Mouse (Mus musculus) embryo, embryonic 10 days (tissue): ENCODE results near the gene Kpna3.
A peak's percentile ranks its signal among the peaks of the same experiment; 100 is the strongest.
"Not testable (repeated sequence)": the region's sequence is repeated elsewhere in the genome, so short reads cannot be mapped to it uniquely, and the experiment has no call there.

Experiments used
- DNase-seq: peaks from one replicate; pipeline ENCODE4 v3.0.0-alpha.2; 2015; ENCODE audit warnings: low spot score

Kpna3 gene

DNA sequence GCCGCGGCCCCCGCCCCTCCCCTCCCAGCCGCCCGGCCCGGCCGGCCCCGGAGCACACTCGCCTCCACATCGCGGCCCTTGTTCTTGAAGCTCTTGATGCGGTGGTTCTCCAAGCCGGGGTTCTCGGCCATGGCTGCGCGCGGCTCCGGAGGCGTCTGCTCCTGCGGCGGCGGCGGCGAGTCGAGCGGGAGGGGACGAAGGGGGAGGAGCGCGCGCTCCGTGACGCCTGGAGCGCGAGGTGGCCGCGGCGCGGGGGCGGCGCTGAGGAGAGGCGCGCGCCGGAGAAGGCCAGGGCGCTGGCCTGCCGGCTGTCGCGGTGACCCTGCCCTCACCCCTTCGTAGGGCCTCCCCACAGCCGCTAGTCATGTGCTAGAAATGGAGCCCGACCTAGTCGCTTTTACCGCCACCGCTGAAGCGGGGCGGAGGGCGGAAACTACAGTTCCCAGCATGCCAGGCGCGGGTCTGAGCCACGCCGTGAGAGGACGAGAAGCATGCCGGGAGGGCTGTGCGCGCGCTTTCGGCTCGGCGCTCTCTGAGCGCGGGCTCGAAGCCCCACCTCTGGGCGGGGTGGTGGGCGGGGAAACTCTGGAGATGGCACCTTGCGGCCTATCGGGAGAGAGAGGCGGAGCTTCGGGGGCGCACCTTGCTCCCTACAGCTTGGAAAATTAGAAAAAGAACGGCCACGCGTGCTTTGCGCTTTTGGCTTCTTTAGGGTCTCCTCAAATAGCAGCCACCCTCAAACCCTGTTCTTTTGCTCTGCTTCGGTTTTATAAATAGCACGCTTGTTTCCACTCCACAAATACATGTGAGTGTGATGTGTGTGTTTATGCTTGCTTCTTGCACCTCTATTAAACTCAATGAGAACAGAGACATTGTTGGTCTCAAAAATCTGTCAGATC, at the start of gene Kpna3:
TSS of gene Kpna3 (minus strand) at position 214 of the 899 bp plus-strand sequence.
- peak; percentile 98 for DNase-seq

GRCm38 (mm10) chr14:61460365-61460764, 20.7 kb upstream of the Kpna3 start:
- DNase-seq, result no peak

GRCm38 (mm10) chr14:61457468-61457867, 17.8 kb upstream of the Kpna3 start:
- no peak for DNase-seq

- DNase-seq, result no peak
Observed at GRCm38 (mm10) chr14:61455571-61455970, 15.9 kb upstream of the Kpna3 start.

GRCm38 (mm10) chr14:61453032-61453431, 13.4 kb upstream of the Kpna3 start:
- no peak for DNase-seq

DNA sequence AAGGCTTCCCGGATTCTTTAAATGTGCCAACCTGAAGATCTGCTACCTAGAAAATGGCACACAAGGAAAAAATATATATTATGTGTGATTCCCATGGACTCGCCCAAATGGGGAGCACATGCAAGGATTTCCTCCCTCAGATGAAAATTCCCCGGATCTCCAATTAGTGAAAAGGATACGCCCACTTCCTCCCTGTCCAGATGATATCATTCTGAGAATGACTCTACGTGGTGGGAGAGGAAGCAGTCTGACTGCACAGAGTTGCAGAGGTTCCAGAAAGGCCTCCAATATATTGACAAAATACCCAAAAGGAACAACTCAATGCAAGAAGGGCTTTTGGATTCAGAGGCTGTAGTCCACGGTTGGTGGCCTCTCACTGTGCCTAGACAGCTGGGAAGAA, 12.8 kb upstream of the Kpna3 start:
- DNase-seq, result no peak

- DNase-seq, result no peak
Observed at GRCm38 (mm10) chr14:61447775-61448174, 8.1 kb upstream of the Kpna3 start.

DNA sequence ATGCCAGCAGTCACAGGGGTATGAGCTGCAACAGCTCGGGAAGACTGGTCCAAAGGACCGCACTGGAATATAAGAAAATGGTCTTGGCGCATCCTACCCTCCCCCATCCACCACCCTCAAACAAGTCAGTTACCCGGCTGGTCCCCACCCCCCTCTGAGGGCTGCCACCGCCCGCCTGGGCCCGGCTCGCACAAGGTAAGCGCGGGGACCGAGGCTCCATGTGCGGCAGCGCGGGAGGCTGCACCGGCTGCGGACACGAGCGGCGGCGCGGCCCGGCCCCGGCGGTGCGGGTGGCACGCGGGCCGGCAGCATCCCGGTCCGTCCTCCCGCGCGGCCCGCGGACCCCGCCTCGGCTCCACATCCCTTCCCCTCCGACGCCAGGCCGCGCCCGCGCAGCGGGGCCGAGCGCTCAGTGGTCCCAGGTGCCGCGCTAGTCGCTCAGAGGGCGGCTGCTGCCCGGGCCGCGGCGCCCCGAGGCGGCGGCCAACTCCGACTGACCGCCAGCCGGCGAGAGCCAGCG, 473 bp downstream of the Kpna3 start:
- DNase-seq, result peak; percentile 58

DNA sequence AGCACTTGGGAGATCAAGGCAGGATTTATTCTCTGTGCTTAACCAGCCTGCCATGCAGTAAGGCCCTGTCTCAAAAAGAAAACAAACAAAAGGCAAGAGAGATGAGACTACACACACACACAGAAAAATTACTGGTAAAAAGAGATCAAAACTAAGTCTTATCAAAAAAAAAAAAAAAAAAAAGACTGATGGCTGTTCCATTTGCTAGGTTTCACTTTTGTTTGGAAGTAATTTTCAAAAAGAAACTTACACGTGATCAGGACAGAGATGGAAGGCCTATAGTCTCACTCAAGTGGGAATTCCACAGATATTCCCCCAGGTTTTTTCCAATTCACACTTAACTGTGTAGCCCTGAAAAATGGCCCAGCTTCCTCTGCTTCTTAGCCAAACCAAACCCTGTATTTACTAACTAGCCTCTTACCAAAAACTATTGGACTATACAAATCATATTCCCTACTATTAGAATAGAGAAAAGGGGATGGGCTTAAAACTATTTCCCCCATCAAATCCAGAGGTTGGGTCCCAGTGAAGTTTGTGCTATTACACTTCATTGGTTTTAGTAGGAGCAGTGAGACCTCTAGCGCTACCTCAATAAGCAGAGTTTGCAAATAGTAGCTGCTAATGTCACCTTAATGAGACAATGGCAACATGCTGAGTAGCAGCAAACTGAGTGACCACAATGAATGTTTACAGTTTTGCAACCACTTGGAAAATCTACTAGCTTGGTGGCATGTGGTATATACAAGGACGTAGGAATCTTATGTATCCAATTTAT, 1.3 kb downstream of the Kpna3 start:
- peak; percentile 21 for DNase-seq

- DNase-seq, result no peak
Observed at GRCm38 (mm10) chr14:61436866-61437265, 2.8 kb downstream of the Kpna3 start.

- DNase-seq, result no peak
Observed at GRCm38 (mm10) chr14:61428126-61428787, 11.4 kb downstream of the Kpna3 start.

GRCm38 (mm10) chr14:61427095-61427494, 12.6 kb downstream of the Kpna3 start:
- not testable (repeated sequence) for DNase-seq

DNA sequence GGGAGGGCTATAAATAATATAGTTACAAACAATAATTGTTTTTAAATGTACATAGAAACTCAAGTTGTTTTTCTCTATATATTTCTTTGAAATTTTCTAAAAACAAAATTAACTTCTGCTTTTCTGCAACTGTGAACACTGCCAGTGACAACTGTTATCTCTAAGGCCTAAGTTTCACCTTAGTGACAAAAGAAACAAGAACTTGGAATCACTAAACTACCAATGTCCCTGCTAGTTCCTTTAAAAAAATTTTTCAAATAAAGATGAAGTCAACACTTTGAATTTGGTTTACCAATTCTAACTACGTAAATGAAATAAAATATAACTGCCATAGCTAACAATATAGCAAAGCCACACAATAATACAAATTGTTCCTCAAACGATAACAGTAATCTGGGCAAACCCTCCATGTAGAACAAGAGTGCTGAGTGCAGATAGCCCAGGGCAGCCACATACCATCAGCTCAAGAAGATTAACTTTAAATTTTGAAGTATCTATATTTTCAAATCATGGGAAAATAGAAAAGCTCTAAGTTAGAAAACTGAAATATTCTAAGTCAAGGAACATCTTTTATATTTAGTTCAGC, 14.5 kb downstream of the Kpna3 start:
- DNase-seq, result no peak

DNA sequence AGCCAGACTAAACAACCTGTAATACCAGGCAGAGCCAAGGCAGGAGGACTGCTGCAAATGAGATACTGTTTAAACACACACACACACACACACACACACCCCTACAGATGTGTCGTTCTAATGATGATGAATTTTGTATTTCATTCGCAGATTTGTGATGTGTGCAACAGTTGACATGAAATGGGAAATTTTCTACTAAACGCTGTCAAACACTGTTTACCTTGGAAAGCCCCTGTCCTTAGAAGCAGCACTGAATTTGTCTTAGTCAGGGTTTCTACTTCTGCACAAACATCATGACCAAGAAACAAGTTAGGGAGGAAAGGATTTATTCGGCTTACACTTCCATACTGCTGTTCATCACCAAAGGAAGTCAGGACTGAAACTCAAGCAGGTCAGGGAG, 24.0 kb downstream of the Kpna3 start:
- DNase-seq, result no peak

GRCm38 (mm10) chr14:61415311-61415710, 24.4 kb downstream of the Kpna3 start:
- DNase-seq, result no peak

DNA sequence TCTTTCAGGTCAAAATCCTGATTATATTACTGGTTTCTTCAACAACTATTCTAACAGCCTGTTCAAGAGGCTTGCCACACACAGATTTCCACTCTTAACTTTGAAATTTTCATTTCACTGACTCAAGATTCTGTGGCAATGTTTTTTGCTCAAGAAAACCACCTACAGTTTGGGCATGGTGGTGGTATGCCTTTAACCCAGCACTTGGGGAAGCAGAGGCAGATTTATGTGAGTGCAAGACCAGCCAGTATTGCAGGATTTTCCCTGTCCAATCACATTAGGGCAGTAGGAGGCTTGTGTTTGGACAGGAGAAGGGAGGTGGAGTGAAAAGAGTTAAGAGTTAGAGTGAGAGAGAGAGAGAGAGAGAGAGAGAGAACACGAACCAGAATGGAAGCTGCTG, 24.9 kb downstream of the Kpna3 start:
- no peak for DNase-seq

DNA sequence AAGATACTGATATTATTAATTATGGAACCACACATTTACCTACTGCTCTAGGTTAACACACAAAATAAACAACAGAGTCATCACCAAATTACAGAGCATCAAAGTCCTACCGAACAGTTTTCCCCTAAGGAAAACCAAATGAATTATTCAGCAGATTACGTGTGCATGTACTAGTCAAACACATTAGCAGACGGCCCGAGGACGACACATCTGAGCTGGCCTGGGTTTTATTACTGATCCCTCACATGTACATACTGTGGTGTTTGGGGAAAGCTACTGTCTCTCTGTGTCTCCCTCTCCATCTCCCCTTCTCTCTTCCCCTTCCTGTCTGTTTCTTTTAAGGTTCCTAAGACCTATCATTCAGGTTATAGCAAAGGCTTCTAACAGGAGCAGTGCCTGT, 25.5 kb downstream of the Kpna3 start:
- DNase-seq, result no peak

GRCm38 (mm10) chr14:61413686-61414085, 26.0 kb downstream of the Kpna3 start:
- no peak for DNase-seq

GRCm38 (mm10) chr14:61410020-61410419, 29.7 kb downstream of the Kpna3 start:
- no peak for DNase-seq

DNA sequence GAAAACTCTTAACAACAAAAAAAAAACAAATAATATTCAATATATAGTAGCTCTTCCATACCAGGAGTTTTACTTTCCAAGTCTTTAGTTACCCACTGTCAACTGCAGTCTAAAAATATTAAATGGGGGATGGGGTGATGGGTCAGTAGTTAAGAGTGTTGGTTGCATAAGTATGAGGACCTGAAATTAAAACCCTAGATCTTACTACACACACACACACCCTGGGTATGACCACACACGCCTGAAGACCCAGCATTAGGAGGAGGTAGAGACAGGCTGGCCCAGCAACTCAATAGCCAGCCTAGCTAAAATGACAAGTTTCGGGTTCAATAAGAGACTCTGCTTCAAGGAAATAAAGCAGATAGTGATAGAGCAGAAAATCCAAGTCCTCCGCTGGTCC, 32.6 kb downstream of the Kpna3 start:
- DNase-seq, result no peak

DNA sequence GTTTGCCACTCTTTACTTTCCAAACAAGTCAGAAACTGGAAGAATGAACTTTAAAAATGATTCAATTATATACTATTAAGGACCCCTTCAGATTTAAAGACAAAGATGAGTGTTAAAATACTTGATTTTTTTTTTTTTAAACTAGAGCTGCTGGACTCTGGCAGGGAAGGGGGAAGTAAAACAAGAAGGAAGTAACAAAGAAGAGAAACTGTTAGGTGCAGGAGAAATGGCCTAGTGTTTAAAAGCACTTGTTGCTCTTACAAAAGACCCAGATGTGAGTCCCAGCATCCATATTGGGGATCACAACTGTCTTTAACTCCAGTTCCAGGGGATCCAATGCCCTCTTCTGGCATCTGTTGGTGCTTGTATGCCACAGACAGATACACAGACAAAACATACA, 33.9 kb downstream of the Kpna3 start:
- no peak for DNase-seq

- peak; percentile 17 for DNase-seq
Observed at GRCm38 (mm10) chr14:61404941-61405340, 34.7 kb downstream of the Kpna3 start.
